Mouse (Mus musculus): ENCODE results near the gene Tbc1d23. TPM values are rescaled to one million over a fixed set of nuclear protein-coding genes. Genes with fewer than 3 reads are reported as not detected.
"Not testable (repeated sequence)": the region's sequence is repeated elsewhere in the genome, so short reads cannot be mapped to it uniquely, and the experiment has no call there.

Gene Tbc1d23
- 6.5 and 13.8 TPM in 2 replicates for total RNA-seq (2015; ENCODE audit: low replicate concordance)
- 13.4 and 14.4 TPM in 2 replicates for total RNA-seq (2017; ENCODE audit: low replicate concordance)

- ATAC-seq (replicated peaks; ENCODE audit: low FRiP score, poor library complexity, severe bottlenecking) = peak; percentile 99
Measured at GRCm38 (mm10) chr16:57231089-57231936, at the start of gene Tbc1d23. Gene Tbc1d23, minus strand, starts transcription at chr16:57231504.

DNA sequence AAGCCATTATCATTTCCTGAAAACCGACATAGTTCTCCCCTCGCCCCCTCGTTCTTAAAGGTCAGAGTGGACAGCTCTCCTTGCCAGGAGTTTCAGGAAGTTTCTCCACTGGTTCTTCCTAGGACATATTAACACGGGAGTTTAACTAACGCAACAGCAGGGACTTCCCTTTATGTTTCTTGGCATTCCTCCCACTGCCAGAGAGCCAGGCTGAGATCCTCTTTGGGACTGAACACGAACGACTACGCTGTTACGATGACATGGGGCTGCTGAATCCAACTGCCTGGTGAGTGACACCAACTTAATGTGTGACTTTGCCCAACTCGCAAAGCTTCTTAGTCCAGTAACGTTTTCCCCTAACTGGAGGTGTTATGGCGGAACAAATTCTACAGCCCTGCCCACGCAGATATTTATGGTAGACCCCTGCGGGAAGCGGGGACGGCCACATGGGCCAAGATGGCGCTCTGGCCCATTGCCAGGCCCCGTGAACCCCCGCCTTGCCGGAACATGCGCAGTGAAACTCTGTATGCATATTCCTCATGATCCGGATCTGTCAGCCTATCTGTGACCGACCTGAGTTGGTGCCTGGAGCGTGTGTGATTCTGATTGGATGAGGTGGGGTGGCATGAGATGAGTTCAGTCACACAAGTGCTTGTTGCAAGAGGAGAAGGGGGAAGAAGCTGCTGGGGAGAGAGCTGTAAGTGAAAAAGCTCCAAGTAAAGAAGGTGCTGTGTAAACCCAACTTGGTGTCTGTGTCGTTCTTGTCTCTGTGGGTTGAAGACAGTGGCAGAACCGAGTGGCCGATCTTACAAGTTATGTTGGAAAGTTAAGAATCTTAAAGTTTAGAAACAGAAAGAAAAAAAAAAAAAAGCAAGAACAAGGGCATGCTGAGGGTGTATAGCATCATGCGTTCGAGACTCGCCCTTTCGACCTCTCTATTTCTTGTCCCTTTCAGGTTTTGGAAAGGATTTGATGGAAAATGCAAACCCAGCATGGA lies 49.2 kb upstream of the Tbc1d23 start:
- ATAC-seq (replicated peaks; ENCODE audit: low FRiP score, poor library complexity, severe bottlenecking) = no peak

GRCm38 (mm10) chr16:57278976-57279626 lies 47.8 kb upstream of the Tbc1d23 start:
- ATAC-seq (replicated peaks; ENCODE audit: low FRiP score, poor library complexity, severe bottlenecking) = no peak

DNA sequence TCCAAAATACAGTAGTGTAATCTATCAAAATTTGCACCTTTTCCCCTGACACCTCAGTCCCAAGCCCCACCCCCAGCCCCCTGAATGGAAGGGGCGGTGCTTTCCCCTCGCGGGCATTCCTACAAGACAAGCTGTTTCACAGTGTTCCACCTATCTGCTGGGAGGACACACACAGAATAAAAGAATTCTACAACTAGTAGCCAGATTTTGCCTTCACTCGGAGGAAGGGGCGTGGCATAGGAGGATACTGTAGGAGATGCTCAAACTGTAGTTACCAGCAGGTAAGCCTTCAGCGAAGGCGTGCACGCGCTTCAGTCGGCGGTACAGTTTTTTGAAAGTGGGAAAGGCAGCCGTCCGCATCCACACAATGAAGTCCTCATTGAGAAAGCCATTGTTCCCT lies 38.4 kb upstream of the Tbc1d23 start:
- ATAC-seq (replicated peaks; ENCODE audit: low FRiP score, poor library complexity, severe bottlenecking) = no peak

GRCm38 (mm10) chr16:57268058-57268841 lies 36.9 kb upstream of the Tbc1d23 start:
- ATAC-seq (replicated peaks; ENCODE audit: low FRiP score, poor library complexity, severe bottlenecking) = no peak

DNA sequence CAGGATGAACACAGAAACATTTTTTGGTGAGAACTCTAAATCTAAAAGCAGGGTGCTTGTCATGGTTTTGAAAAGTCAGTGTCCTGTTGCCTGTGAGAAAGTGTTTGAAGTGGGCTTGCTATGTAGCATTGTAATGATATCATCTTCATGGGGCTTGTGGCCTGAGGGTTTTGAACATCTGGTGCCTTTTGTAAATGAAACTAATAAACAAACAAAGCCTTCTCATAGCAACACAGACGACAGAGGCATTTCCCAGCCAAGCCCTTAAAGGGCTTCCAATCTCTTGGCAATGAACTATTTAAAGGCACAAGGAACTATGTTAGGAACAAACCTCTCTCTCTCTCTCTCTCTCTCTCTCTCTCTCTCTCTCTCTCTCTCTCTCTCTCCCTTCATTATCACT lies 35.8 kb upstream of the Tbc1d23 start:
- no peak for ATAC-seq (replicated peaks; ENCODE audit: low FRiP score, poor library complexity, severe bottlenecking)

DNA sequence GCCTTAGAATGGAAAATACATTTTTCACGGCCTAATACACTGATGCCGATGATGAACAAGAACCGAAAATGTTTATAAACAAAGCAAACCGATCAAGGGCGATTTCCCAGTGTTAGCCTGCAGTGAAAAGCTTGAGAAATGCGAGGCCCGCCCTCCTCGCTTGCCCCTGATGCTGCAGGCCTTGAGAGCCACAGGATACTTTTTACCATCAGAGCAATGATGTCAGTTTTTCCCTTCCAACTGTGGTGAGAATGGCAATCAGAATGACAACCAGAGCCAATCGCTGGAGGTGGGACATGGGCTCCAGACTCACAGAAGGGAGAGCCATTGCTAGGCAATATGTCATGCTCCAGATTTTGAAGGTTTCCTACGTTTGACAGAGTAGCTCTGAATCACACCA lies 28.8 kb upstream of the Tbc1d23 start:
- no peak for ATAC-seq (replicated peaks; ENCODE audit: low FRiP score, poor library complexity, severe bottlenecking)

DNA sequence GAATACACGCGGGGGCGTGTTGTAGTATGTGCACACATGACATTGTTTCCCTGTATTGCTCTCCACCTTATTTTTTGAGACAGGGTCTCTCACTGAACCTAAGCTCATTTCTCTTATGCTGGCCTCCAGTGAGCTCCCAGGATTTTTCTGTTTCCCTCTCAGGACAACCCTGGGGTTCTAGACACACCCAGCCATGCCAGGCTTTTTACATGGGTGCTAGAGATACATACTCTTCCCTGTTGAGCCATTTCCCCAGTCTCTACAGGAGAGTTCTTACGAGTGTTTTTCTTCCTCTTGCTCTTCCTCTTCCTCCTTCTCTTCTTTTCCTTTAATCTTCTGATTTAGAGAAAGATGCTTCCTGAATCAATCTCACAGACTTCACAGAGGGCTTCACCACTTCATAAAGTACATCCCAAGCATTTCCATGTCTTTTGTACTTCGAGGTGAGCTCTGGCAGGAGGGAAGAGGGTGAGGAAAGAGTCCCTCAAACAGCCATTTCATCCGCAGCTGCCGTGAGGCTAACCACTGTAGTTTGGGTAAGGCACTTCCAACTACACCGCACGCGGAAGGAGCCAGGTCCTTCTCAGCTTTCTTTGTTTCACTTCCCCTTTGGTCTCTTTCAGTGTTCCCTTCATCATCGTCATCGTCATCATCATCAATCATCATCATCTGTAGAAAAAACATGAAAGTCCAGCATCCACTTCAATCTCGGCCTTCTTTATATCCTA lies 28.2 kb upstream of the Tbc1d23 start:
- no peak for ATAC-seq (replicated peaks; ENCODE audit: low FRiP score, poor library complexity, severe bottlenecking)

GRCm38 (mm10) chr16:57251589-57252421 lies 20.5 kb upstream of the Tbc1d23 start:
- no peak for ATAC-seq (replicated peaks; ENCODE audit: low FRiP score, poor library complexity, severe bottlenecking)

GRCm38 (mm10) chr16:57250991-57251390 lies 19.7 kb upstream of the Tbc1d23 start:
- ATAC-seq (replicated peaks; ENCODE audit: low FRiP score, poor library complexity, severe bottlenecking) = no peak

DNA sequence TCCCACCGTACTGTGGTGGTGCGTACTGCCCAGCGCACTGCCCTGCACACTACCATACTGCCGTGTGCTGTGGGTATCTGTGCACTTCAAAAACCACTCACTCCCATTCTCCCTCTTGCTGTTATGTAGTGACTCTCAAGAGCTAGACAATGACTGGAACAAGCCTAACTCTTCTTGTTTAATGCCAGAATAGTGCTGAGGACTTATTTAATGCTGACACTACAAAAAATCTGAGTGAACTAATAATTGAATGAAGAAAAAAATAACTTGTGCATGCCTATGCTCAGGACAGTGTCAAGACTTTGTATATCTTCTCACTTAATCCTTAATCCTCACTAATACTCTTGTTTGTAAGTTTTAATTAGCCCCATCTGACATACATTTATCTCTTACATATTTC lies 16.2 kb upstream of the Tbc1d23 start:
- ATAC-seq (replicated peaks; ENCODE audit: low FRiP score, poor library complexity, severe bottlenecking) = no peak

- no peak for ATAC-seq (replicated peaks; ENCODE audit: low FRiP score, poor library complexity, severe bottlenecking)
Measured at GRCm38 (mm10) chr16:57246596-57246995, 15.3 kb upstream of the Tbc1d23 start.

DNA sequence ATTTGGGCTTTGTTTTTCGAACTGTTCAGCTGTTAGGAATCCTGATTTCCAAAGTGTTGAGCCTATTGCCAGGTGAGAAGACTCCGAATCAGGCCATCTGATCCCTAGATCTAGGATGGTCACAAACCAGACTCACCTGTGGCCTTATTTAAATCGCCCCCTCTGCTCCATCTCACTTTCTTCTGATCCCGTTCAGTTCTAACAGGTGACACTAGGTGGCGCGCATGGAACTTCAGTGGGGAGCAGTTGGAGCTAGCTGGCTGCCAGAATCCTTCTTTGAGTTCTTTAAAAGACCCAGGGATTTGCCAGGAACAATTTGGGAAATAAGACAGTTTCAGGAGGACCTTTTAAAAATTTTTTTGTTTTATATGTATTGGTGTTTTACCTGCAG lies 12.5 kb upstream of the Tbc1d23 start:
- peak; percentile 55; the same call in 1 of the 2 replicates for ATAC-seq (replicated peaks; ENCODE audit: low FRiP score, poor library complexity, severe bottlenecking)

DNA sequence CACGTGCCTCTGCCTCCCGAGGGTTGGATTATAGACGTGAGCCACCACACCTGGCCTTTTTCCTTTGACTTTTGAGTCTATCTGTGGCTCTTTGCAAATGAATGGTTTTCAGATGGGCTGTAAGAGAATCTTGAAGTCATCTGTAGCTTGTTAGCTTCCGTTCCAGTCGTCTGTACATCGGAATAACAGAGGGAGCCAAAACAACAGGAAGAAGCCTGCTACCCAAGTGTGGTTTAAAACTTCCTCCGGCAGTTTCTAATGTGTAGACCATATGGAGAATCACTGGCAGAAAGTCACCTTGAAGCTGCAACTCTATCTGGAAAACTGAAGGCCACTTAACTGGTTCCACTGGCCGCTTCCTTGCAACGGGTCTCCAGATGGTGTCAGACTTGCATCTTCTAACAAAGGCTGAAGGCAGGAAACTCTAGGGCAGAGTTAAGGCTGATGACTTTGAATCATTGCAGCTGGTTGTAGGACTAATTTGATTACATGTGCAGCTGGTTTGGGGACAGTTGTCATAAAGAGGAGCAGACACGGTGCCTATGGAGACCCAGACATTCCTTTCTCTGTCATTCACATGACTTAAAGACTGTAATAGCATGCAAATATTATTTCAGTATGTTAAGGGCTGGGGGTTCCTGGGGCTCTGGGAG lies 12.0 kb upstream of the Tbc1d23 start:
- no peak for ATAC-seq (replicated peaks; ENCODE audit: low FRiP score, poor library complexity, severe bottlenecking)

DNA sequence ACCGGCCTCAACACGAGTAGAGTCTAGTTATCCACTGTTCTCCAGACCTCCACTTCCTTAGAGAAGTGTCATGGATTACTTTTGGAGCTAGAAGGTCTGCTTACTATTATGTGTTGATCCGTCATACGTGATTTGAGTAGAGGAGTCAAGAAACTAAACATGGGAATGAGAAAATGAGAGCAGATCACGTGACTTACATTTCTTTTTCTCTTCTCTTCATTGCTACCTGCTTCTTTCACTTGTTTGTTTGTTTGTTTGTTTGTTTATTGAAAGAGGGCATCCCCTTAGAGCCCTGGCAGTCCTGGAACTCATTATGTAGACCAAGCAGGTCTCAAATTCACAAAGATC lies 11.5 kb upstream of the Tbc1d23 start:
- no peak for ATAC-seq (replicated peaks; ENCODE audit: low FRiP score, poor library complexity, severe bottlenecking)

GRCm38 (mm10) chr16:57235871-57236510 lies 4.7 kb upstream of the Tbc1d23 start:
- ATAC-seq (replicated peaks; ENCODE audit: low FRiP score, poor library complexity, severe bottlenecking) = no peak

- not testable (repeated sequence) for ATAC-seq (replicated peaks; ENCODE audit: low FRiP score, poor library complexity, severe bottlenecking)
Measured at GRCm38 (mm10) chr16:57231937-57232310, 620 bp upstream of the Tbc1d23 start.
